Mouse (Mus musculus): ENCODE measurements around the gene Dnajc16. TPM values are rescaled to one million over a fixed set of nuclear protein-coding genes. Genes with fewer than 3 reads are reported as not detected.

The Dnajc16 gene
- total RNA-seq (2021), result 10 to 100 TPM; 43.4 to 43.7 TPM
- long read RNA-seq, experiment 1, full-length matches to known transcripts, result 31 of 54 reads
- long read RNA-seq, experiment 1, partial matches to known transcripts, result 3 of 54 reads
- long read RNA-seq, experiment 1, other reads (novel, unspliced or antisense), result 20 of 54 reads
- long read RNA-seq, experiment 2, full-length matches to known transcripts, result 13 of 33 reads
- long read RNA-seq, experiment 2, partial matches to known transcripts, result 8 of 33 reads
- long read RNA-seq, experiment 2, other reads (novel, unspliced or antisense), result 12 of 33 reads

DNA sequence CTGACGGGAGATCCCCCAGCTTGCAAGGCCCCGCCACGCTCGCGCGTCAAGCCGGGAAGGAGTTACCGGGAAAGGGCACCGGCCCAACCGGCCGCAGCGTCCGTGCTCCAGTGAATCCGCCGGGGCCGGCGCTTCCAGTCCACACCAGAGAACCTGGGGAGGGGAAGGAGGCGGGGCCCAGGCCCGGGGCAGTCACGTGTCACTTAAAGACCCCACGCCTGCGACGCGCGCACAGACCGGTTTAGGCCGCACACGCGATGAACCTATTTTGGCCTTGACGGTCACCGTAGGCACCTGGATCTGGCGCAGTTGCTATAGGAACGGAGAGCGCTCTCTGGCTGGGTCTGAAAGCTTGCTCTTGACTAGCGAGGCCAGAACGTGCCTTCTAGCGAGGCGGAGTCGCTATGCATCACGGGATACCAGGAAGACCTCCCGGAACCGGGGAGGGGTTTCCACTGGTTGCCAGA, at the start of gene Dnajc16:
Gene Dnajc16, minus strand, starts transcription at position 408 of the 467 bp plus-strand sequence.
- H3K27ac ChIP-seq, result peak within 1 kb of the TSS; percentile 95
- TF ChIP-seq CTCF (IDR thresholded peaks at IDR 0.05), result no peak; the same call in 1 of the 2 replicates
- intact Hi-C loops (cut with DNase I), result no loop called here
- peak within 1 kb of the TSS; percentile 87 for H3K4me3 ChIP-seq
- DNase-seq (ENCODE audit: extremely low spot score in 1 of 2, low spot score in 2 of 2), result peak; percentile 96 to 97

DNA sequence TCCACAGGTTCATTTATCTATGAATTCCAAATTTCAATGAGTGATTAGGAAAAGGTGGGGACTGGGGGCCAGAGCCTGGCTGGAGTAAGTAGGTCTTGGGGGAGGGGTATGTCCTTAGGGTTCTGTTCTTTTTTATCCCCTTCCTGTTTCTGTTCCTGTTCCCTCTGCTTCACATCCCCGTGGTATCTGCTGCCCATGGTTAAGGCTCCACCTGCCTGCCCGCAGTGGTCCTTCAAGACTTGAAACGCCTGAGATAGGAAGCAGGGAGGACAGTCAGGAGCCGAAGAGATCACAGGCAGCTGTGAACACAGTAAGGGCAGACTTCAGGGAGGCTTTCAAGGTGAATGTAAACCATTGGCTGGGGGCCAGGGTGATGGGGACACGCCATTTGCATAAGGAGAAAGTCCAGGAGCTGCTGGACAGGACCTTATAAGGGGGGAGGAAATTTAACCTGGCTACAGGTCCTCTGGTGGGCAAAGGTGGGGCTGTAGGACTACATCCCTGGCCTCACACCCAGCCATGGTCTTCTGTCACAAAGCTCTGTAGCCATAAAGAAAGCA, 43.9 kb upstream of the Dnajc16 start:
- no peak for TF ChIP-seq CTCF (IDR thresholded peaks at IDR 0.05)
- no peak overlapping the region for H3K4me3 ChIP-seq
- intact Hi-C loops (cut with DNase I), result no loop called here
- no peak overlapping the region for H3K27ac ChIP-seq
- no peak for DNase-seq (ENCODE audit: extremely low spot score in 1 of 2, low spot score in 2 of 2)

DNA sequence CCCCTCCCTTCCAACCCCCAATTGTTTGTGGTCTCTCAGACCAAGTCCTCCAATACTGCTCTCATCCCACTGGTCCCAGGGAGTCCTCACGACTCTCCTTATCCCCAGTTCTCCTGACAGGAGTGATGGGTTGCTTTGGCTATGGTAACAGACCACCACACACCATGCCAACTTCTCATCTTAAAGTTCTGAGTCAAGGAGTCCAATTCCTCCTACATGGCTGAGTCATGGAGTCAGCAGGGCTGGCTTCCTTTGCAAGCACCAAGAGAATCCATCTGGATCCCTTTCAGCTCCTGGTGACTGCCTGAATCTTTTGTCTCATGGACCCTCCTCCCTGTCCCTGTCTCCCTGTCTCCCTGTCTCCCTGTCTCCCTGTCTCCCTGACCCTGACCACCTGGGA, 43.2 kb upstream of the Dnajc16 start:
- peak in 1 of 2 experiments; percentile 19 for DNase-seq (ENCODE audit: extremely low spot score in 1 of 2, low spot score in 2 of 2)
- TF ChIP-seq CTCF (IDR thresholded peaks at IDR 0.05), result no peak
- intact Hi-C loops (cut with DNase I), result no loop called here
- H3K27ac ChIP-seq, result no peak overlapping the region
- H3K4me3 ChIP-seq, result no peak overlapping the region

DNA sequence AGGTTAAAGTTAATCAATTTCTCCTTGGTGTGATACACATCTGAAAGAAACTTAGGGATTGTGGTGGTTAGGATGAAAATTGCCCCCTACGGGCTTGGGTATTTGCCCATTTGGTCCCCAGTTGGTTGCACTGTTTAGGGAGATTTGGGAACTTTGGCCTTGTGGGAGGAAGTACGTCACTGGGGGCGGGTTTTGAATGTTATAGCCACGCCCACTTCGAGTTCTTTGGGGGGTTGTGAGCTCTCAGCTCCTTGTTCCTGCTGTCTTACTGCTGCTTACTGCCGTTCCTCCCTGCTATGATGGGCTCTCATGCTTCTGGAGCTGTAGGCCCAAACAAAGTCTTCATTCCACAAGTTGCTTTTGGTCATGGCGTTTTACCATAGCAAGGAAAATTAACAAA, 40.6 kb upstream of the Dnajc16 start:
- Histone ChIP-seq H3K4me3 (no peak overlapping the region), H3K27ac (no peak overlapping the region)
- TF ChIP-seq CTCF (IDR thresholded peaks at IDR 0.05), result no peak
- intact Hi-C loops (cut with DNase I), result no loop called here
- DNase-seq (ENCODE audit: extremely low spot score in 1 of 2, low spot score in 2 of 2), result no peak

DNA sequence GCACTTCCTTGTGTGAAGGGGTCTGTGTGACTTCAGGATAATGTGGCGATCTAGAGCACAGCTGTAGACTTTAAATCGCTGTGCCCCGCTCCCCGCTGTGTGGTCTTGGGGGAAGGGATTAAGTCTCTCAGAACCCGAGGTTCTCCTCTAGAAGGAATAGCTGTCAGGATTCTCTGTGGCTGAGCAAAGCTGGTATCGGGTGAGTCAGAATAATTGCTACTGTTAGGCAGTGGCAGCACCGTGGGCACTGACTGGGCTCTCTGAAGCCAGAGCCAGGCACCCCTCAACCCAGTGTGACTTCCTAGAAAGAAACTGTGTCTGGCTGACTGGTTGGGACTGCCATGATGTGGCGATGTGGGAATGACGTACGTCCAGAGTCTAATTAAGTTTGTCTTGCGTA, 39.6 kb upstream of the Dnajc16 start:
- Histone ChIP-seq H3K27ac (no peak overlapping the region), H3K4me3 (no peak overlapping the region)
- no peak for TF ChIP-seq CTCF (IDR thresholded peaks at IDR 0.05)
- intact Hi-C loops (cut with DNase I), result no loop called here
- no peak for DNase-seq (ENCODE audit: extremely low spot score in 1 of 2, low spot score in 2 of 2)

DNA sequence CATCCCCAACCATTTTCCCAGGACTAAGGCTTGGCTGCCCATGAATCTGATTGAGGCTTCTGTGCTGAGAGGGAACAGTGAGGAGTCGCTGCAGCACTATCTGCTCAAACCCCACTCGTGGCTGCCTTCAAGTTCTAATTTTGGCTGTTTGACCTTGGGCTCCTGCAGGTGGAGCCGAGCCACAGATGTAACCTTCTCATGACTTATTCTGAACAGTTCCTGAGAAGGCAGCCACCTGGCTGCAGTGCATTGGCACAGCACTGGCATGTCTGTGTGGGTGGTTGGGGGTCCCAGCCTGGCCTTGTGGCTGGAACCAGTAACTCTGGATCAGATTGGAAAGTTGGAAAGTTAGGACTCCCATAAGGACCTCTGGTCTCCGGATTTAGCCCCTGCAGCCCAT, 37.4 kb upstream of the Dnajc16 start:
- H3K27ac ChIP-seq, result no peak overlapping the region
- no peak for DNase-seq (ENCODE audit: extremely low spot score in 1 of 2, low spot score in 2 of 2)
- no peak for TF ChIP-seq CTCF (IDR thresholded peaks at IDR 0.05)
- no peak overlapping the region for H3K4me3 ChIP-seq
- intact Hi-C loops (cut with DNase I), result no loop called here

DNA sequence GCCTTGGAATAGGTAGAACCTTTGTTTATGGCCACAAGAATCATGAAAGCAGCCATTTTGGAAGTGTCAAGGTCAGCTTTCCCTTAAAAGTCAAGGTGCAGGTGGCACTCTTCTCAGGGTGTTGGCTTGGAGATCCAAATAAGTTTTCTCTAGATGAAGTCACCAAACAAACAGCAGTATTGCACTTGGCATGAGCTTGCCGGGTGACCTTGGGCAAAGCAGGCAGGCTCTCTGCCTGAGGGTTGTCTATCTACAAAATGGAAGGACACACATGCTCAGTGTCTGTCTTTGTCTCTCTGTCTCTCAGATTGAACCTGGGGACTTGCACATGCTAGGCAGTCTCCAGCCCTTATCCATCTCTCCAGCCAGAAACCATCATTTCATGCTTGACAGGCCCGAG, 36.7 kb upstream of the Dnajc16 start:
- Histone ChIP-seq H3K4me3 (no peak overlapping the region), H3K27ac (no peak overlapping the region)
- intact Hi-C loops (cut with DNase I), result no loop called here
- DNase-seq (ENCODE audit: extremely low spot score in 1 of 2, low spot score in 2 of 2), result no peak
- no peak for TF ChIP-seq CTCF (IDR thresholded peaks at IDR 0.05)

DNA sequence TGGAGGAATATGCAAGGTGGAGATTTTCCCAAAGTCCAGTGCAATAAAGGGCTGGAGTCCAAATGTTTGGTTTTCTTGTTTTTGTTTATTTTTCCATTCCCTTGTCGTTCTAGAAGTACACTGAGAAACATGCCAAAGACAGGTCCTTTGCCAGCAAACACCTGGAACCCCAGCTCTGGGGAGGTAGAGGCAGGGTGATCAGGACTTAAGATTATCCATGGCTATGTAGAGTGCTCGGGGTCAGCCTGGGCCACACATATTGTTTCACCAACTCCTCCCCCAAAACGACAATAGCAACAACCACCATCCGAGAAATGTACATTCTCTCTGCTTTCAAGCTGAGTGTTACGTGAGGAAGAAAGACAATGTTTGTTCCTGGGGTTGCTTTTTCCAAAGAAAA, 35.3 kb upstream of the Dnajc16 start, which contains the start of gene Cela2a:
Gene Cela2a, minus strand, starts transcription at position 101 of the 400 bp plus-strand sequence.
- TF ChIP-seq CTCF (IDR thresholded peaks at IDR 0.05), result no peak
- intact Hi-C loops (cut with DNase I), result no loop called here
- Histone ChIP-seq H3K4me3 (no peak within 1 kb of the TSS), H3K27ac (no peak within 1 kb of the TSS)
- no peak for DNase-seq (ENCODE audit: extremely low spot score in 1 of 2, low spot score in 2 of 2)

DNA sequence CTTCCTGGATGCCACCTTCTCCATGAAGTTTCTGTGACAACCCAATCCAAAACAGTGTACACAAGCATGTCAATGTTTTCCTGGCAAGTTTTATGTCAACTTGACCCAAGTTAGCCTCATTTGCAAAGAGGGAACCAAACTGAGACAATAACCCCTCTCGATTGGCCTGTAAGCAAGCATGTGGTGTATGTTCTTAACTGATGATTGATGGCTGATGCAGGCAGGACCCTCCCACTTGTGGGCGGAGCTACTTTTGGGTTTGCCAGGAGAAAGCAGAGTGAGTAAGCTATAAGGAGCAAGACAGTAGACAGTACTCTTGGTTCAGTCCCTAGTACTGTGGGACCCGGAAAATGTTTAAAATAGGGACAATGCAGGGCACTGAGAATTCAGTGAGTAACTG, 32.2 kb upstream of the Dnajc16 start:
- no peak for DNase-seq (ENCODE audit: extremely low spot score in 1 of 2, low spot score in 2 of 2)
- no peak for TF ChIP-seq CTCF (IDR thresholded peaks at IDR 0.05)
- H3K4me3 ChIP-seq, result no peak overlapping the region
- no peak overlapping the region for H3K27ac ChIP-seq
- intact Hi-C loops (cut with DNase I), result no loop called here

DNA sequence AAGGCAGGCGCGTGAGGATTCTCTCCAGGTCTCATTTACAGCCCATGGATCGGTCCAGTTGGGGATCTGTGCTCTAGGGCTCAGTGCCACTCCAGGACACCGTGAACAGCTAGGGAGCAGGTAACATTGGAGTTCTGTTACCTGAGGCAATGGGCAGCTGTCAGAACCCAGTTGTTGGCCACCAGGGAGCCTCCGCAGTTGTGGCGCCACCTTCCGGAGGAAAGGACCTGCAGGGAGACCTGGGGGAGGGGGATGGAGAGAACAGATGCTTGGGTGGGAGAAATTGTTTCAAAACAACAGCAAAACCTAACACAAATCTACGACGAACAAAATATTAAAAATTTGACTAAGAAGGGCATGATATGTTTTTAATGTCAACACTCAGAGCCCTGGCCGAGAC, 31.4 kb upstream of the Dnajc16 start:
- no peak for DNase-seq (ENCODE audit: extremely low spot score in 1 of 2, low spot score in 2 of 2)
- no peak overlapping the region for H3K27ac ChIP-seq
- intact Hi-C loops (cut with DNase I), result no loop called here
- TF ChIP-seq CTCF (IDR thresholded peaks at IDR 0.05), result peak; percentile 28
- no peak overlapping the region for H3K4me3 ChIP-seq

DNA sequence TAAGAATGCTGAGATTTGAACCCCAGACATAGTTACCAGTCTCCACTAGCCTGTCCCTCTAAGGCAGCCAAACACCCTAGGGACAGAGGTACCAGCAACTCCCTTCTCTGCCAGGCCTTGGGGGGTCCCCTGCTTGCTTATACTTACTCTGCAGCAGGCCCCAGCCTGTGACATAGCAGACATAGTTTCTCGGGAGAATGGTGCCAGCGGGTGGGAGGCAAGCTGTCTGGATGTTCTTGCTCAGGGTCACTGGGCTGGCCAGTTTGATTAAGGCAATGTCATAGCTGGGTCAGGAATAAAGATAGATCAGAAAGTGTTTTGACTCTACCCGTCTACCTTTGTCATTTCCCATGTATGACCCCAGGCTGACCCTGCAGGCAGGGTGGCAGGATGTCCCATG, 30.4 kb upstream of the Dnajc16 start:
- no peak for TF ChIP-seq CTCF (IDR thresholded peaks at IDR 0.05)
- no peak for DNase-seq (ENCODE audit: extremely low spot score in 1 of 2, low spot score in 2 of 2)
- Histone ChIP-seq H3K4me3 (no peak overlapping the region), H3K27ac (no peak overlapping the region)
- intact Hi-C loops (cut with DNase I), result no loop called here

DNA sequence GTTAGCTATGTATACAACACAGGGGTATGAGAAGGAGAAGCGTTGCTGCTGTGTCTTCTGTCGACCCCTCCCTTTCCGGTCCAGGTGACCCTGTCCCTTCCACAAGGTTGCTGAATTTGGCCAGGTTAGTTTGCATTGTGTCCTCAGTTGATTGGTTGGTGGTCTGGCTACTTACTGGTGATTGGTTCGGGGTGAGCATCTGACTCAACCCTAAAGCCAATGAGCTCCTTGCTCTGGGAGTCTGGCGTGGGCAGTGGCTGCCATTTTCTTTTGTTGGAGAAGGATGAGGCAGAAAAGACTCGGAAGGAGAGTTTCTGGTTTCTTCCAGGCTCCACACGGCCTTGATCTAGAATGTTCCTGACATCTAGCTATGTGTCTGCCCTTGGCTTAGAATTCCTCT, 28.6 kb upstream of the Dnajc16 start:
- DNase-seq (ENCODE audit: extremely low spot score in 1 of 2, low spot score in 2 of 2), result no peak
- no peak overlapping the region for H3K27ac ChIP-seq
- no peak overlapping the region for H3K4me3 ChIP-seq
- intact Hi-C loops (cut with DNase I), result no loop called here
- TF ChIP-seq CTCF (IDR thresholded peaks at IDR 0.05), result no peak

DNA sequence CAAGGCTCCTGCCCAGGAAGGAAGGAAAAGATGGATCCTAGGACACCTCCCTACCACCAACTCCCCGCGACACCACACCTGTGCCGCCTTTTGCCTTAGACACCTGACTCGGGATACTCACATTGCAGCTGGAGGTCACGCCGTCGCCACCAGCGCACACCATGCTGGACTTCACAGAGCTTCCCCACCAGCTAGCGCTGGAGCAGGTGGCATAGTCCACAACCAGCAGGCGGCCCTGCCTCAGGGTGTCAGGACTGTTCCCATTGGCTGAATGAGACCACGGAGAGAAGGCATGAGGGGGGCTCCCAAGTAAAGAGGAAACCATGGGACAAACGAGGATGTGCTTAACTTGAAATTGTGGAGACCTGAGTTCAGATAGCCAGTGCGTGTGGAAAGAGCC, 28.1 kb upstream of the Dnajc16 start:
- Histone ChIP-seq H3K4me3 (no peak overlapping the region), H3K27ac (no peak overlapping the region)
- TF ChIP-seq CTCF (IDR thresholded peaks at IDR 0.05), result no peak
- no peak for DNase-seq (ENCODE audit: extremely low spot score in 1 of 2, low spot score in 2 of 2)
- intact Hi-C loops (cut with DNase I), result no loop called here

Data from left cerebral cortex, adult 2 months (tissue).